Mouse (Mus musculus) mouse embryonic stem cell (cell line): ENCODE results near the gene Rab25.

Experiments used
- in situ Hi-C, 2 experiments: fragments of 300-500 bp; cut with MboI; formaldehyde crosslinking; loops; 1 replicate in 1 of 2; 3 replicates in 1 of 2; pipeline ENCODE4 v1.14.3; 2019 to 2020; ENCODE audit warnings: low sequenced_read_pairs in 2 of 2, low pct_unique_long_range_greater_than_20kb in 1 of 2, mixed read lengths in 1 of 2; ENCODE audit not compliant: unreplicated experiment in 1 of 2

The Rab25 gene

GRCm38 (mm10) chr3:88569694-88570093 lies 21.6 kb upstream of the Rab25 start:
- in situ Hi-C loops, result no loop called here

GRCm38 (mm10) chr3:88569093-88569492 lies 21.0 kb upstream of the Rab25 start:
- in situ Hi-C loops, result no loop called here

GRCm38 (mm10) chr3:88568615-88569014 lies 20.5 kb upstream of the Rab25 start:
- in situ Hi-C loops, result no loop called here

- in situ Hi-C loops, result no loop called here
Observed at GRCm38 (mm10) chr3:88567892-88568291, 19.8 kb upstream of the Rab25 start.

GRCm38 (mm10) chr3:88566536-88567061 lies 18.5 kb upstream of the Rab25 start:
- in situ Hi-C loops, result no loop called here

GRCm38 (mm10) chr3:88566116-88566515 lies 18.0 kb upstream of the Rab25 start:
- in situ Hi-C loops, result no loop called here

- in situ Hi-C loops, result no loop called here
Observed at GRCm38 (mm10) chr3:88563966-88564365, 15.9 kb upstream of the Rab25 start.

- in situ Hi-C loops, result no loop called here
Observed at GRCm38 (mm10) chr3:88563442-88563841, 15.3 kb upstream of the Rab25 start.

- in situ Hi-C loops, result no loop called here
Observed at GRCm38 (mm10) chr3:88561989-88562388, 13.9 kb upstream of the Rab25 start.

GRCm38 (mm10) chr3:88559596-88559995 lies 11.5 kb upstream of the Rab25 start:
- in situ Hi-C loops, result no loop called here

GRCm38 (mm10) chr3:88556616-88557015 lies 8.5 kb upstream of the Rab25 start:
- in situ Hi-C loops, result no loop called here

- in situ Hi-C loops, result no loop called here
Observed at GRCm38 (mm10) chr3:88555731-88556130, 7.6 kb upstream of the Rab25 start.

- in situ Hi-C loops, result no loop called here
Observed at GRCm38 (mm10) chr3:88555069-88555605, 7.0 kb upstream of the Rab25 start.

GRCm38 (mm10) chr3:88553880-88554586 lies 5.9 kb upstream of the Rab25 start:
- in situ Hi-C loops, result no loop called here

GRCm38 (mm10) chr3:88553525-88553879 lies 5.4 kb upstream of the Rab25 start, which contains the start of gene Ubqln4:
TSS of gene Ubqln4 (plus strand) at chr3:88553758.
- in situ Hi-C loops, result no loop called here

GRCm38 (mm10) chr3:88552676-88553524 lies 4.8 kb upstream of the Rab25 start, which contains the start of gene Lamtor2:
TSS of gene Lamtor2 (minus strand) at chr3:88553074.
- in situ Hi-C loops, result no loop called here

- in situ Hi-C loops, result no loop called here
Observed at GRCm38 (mm10) chr3:88552082-88552645, 4.1 kb upstream of the Rab25 start.

- in situ Hi-C loops, result no loop called here
Observed at GRCm38 (mm10) chr3:88551586-88551985, 3.5 kb upstream of the Rab25 start.
